Mouse (Mus musculus) spleen, adult 2 months (tissue): ENCODE data around the gene Olfr958.

Experiments
- CTCF ChIP-seq: fragments of 200-500 bp; IDR thresholded peaks from 2 replicates; pipeline ENCODE4 v1.5.1; 2011; ENCODE audit warnings: mild to moderate bottlenecking, inconsistent platforms; ENCODE audit not compliant: insufficient read depth, insufficient read length, insufficient replicate concordance; ENCODE audit errors: extremely low read depth
- POLR2A ChIP-seq: fragments of 200-500 bp; IDR thresholded peaks from 2 replicates; pipeline ENCODE4 v1.6.1; 2011; ENCODE audit warnings: low read depth, low read length, inconsistent platforms

GRCm38 (mm10) chr9:39557529-39558348 lies 3.9 kb upstream of the Olfr958 start:
- TF ChIP-seq CTCF (no peak), POLR2A (no peak)
